Mouse (Mus musculus): ENCODE data around the gene Ube4b. TPM values are rescaled to one million over a fixed set of nuclear protein-coding genes. Genes with fewer than 3 reads are reported as not detected.

Ube4b gene
- polyA plus RNA-seq, 1 experiment from 2014 or later = 14.2 TPM

DNA sequence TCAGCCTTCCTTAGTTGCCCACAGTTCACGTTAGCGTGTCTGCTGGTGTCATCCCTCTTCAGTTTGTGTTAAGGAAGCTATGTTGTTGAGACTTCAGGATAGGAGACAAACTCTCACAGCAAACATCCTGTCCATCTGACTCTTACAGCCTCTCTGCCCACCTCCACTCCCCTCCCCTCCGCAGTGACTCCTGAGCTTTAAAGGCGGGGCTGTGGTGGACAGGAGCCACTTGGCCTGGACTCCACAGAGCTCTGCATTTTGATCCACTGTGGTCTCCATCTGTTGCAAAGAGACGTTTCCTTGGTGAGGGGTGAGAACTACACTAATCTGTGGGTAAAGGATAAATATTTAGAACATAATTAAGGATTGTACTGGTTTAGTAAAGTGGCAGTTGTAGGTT, 133.6 kb downstream of the Ube4b start:
- Histone ChIP-seq H3K4me1 (ENCODE audit: insufficient read depth, low read depth, low read length) (peaks cover 4% of the 10 kb centered on the region; the same call in 1 of the 2 replicates), H3K4me3 (ENCODE audit: low read depth, low read length) (no peak overlapping the region), H3K27me3 (replicated peaks; ENCODE audit: insufficient read depth, low read length) (no peaks in the 10 kb centered on the region), H3K9ac (replicated peaks; ENCODE audit: low read depth) (no peak overlapping the region), H3K27ac (ENCODE audit: low read length) (no peak overlapping the region), H3K36me3 (ENCODE audit: insufficient read depth, low read length) (no peaks in the 10 kb centered on the region), H3K4me2 (replicated peaks; ENCODE audit: low read depth, low read length) (no peak overlapping the region), H3K9me3 (ENCODE audit: low read length) (no peaks in the 10 kb centered on the region)
- TF ChIP-seq CTCF (IDR thresholded peaks at IDR 0.05) = no peak
- TF ChIP-seq EP300 (IDR thresholded peaks at IDR 0.05) = no peak
- peak; percentile 25; the same call in 1 of the 2 replicates for ATAC-seq
- peak; percentile 13 for DNase-seq (ENCODE audit: low spot score)
- 28% methylated on average over 5 of the region's 5 CpGs for WGBS

GRCm38 (mm10) chr4:149291061-149291460, 135.5 kb downstream of the Ube4b start:
- Histone ChIP-seq H3K4me3 (ENCODE audit: low read depth, low read length) (no peak overlapping the region), H3K9ac (replicated peaks; ENCODE audit: low read depth) (no peak overlapping the region), H3K36me3 (ENCODE audit: insufficient read depth, low read length) (no peaks in the 10 kb centered on the region), H3K4me2 (replicated peaks; ENCODE audit: low read depth, low read length) (no peak overlapping the region), H3K4me1 (ENCODE audit: insufficient read depth, low read depth, low read length) (peaks cover 4% of the 10 kb centered on the region; the same call in 1 of the 2 replicates), H3K27me3 (replicated peaks; ENCODE audit: insufficient read depth, low read length) (no peaks in the 10 kb centered on the region), H3K9me3 (ENCODE audit: low read length) (no peaks in the 10 kb centered on the region), H3K27ac (ENCODE audit: low read length) (no peak overlapping the region)
- TF ChIP-seq EP300 (IDR thresholded peaks at IDR 0.05) (no peak), CTCF (IDR thresholded peaks at IDR 0.05) (no peak)
- ATAC-seq (no peak), DNase-seq (ENCODE audit: low spot score) (no peak)
- whole genome bisulfite sequencing = 73% methylated on average over 9 of the region's 9 CpGs

GRCm38 (mm10) chr4:149290157-149290750, 136.3 kb downstream of the Ube4b start:
- Histone ChIP-seq H3K9ac (replicated peaks; ENCODE audit: low read depth) (no peak overlapping the region), H3K4me2 (replicated peaks; ENCODE audit: low read depth, low read length) (no peak overlapping the region), H3K27me3 (replicated peaks; ENCODE audit: insufficient read depth, low read length) (no peaks in the 10 kb centered on the region), H3K27ac (ENCODE audit: low read length) (no peak overlapping the region), H3K9me3 (ENCODE audit: low read length) (no peaks in the 10 kb centered on the region), H3K4me1 (ENCODE audit: insufficient read depth, low read depth, low read length) (peaks cover 3% of the 10 kb centered on the region; the same call in 1 of the 2 replicates), H3K36me3 (ENCODE audit: insufficient read depth, low read length) (no peaks in the 10 kb centered on the region), H3K4me3 (ENCODE audit: low read depth, low read length) (no peak overlapping the region)
- TF ChIP-seq CTCF (IDR thresholded peaks at IDR 0.05) (no peak), EP300 (IDR thresholded peaks at IDR 0.05) (no peak)
- 71% methylated on average over 7 of the region's 7 CpGs for whole genome bisulfite sequencing
- DNase-seq (ENCODE audit: low spot score) (no peak), ATAC-seq (no peak)

- DNase-seq (ENCODE audit: low spot score) (no peak), ATAC-seq (peak; percentile 25; the same call in 1 of the 2 replicates)
- 53% methylated on average over 8 of the region's 8 CpGs for WGBS
These were observed 140.0 kb downstream of the Ube4b start for GRCm38 (mm10) chr4:149286287-149287137.

GRCm38 (mm10) chr4:149285691-149286090, 140.9 kb downstream of the Ube4b start:
- Histone ChIP-seq H3K27me3 (replicated peaks; ENCODE audit: insufficient read depth, low read length) (no peaks in the 10 kb centered on the region), H3K27ac (ENCODE audit: low read length) (no peak overlapping the region), H3K9ac (replicated peaks; ENCODE audit: low read depth) (no peak overlapping the region), H3K9me3 (ENCODE audit: low read length) (no peaks in the 10 kb centered on the region), H3K36me3 (ENCODE audit: insufficient read depth, low read length) (no peaks in the 10 kb centered on the region), H3K4me1 (ENCODE audit: insufficient read depth, low read depth, low read length) (peaks cover 10% of the 10 kb centered on the region; the same call in 1 of the 2 replicates), H3K4me3 (ENCODE audit: low read depth, low read length) (no peak overlapping the region), H3K4me2 (replicated peaks; ENCODE audit: low read depth, low read length) (no peak overlapping the region)
- peak; percentile 55 for DNase-seq (ENCODE audit: low spot score)
- ATAC-seq = no peak
- WGBS = 59% methylated on average over 1 of the region's 1 CpGs
- TF ChIP-seq CTCF (IDR thresholded peaks at IDR 0.05) = no peak
- TF ChIP-seq EP300 (IDR thresholded peaks at IDR 0.05) = no peak

More at GRCm38 (mm10) chr4:149286287-149287137, 140.0 kb downstream of the Ube4b start:
- H3K9ac ChIP-seq (replicated peaks; ENCODE audit: low read depth) = no peak overlapping the region
- peaks cover 10% of the 10 kb centered on the region; the same call in 1 of the 2 replicates for H3K4me1 ChIP-seq (ENCODE audit: insufficient read depth, low read depth, low read length)
- H3K9me3 ChIP-seq (ENCODE audit: low read length) = no peaks in the 10 kb centered on the region
- H3K4me2 ChIP-seq (replicated peaks; ENCODE audit: low read depth, low read length) = no peak overlapping the region
- H3K4me3 ChIP-seq (ENCODE audit: low read depth, low read length) = no peak overlapping the region
- TF ChIP-seq EP300 (IDR thresholded peaks at IDR 0.05) = no peak
- no peak for TF ChIP-seq CTCF (IDR thresholded peaks at IDR 0.05)
- no peaks in the 10 kb centered on the region for H3K36me3 ChIP-seq (ENCODE audit: insufficient read depth, low read length)
- peak overlapping the region; percentile 15; the same call in 1 of the 2 replicates for H3K27ac ChIP-seq (ENCODE audit: low read length)
- H3K27me3 ChIP-seq (replicated peaks; ENCODE audit: insufficient read depth, low read length) = no peaks in the 10 kb centered on the region

- no peaks in the 10 kb centered on the region for H3K36me3 ChIP-seq (ENCODE audit: insufficient read depth, low read length)
- 54% methylated on average over 3 of the region's 3 CpGs for WGBS
- H3K27ac ChIP-seq (ENCODE audit: low read length) = 0 out of 2 replicates have a peak overlapping the region, but pooled peaks have one; percentile 23
- no peak overlapping the region for H3K9ac ChIP-seq (replicated peaks; ENCODE audit: low read depth)
- H3K27me3 ChIP-seq (replicated peaks; ENCODE audit: insufficient read depth, low read length) = no peaks in the 10 kb centered on the region
- TF ChIP-seq EP300 (IDR thresholded peaks at IDR 0.05) (no peak), CTCF (IDR thresholded peaks at IDR 0.05) (no peak)
- H3K4me1 ChIP-seq (ENCODE audit: insufficient read depth, low read depth, low read length) = peaks cover 10% of the 10 kb centered on the region; the same call in 1 of the 2 replicates
- DNase-seq (ENCODE audit: low spot score) (peak; percentile 20), ATAC-seq (peak; percentile 38)
- no peak overlapping the region for H3K4me3 ChIP-seq (ENCODE audit: low read depth, low read length)
- H3K9me3 ChIP-seq (ENCODE audit: low read length) = no peaks in the 10 kb centered on the region
- H3K4me2 ChIP-seq (replicated peaks; ENCODE audit: low read depth, low read length) = no peak overlapping the region
These were observed 143.5 kb downstream of the Ube4b start for GRCm38 (mm10) chr4:149283018-149283417.
